9 mouse cellular contexts compared by ENCODE assay signal in the genomic region with DNA sequence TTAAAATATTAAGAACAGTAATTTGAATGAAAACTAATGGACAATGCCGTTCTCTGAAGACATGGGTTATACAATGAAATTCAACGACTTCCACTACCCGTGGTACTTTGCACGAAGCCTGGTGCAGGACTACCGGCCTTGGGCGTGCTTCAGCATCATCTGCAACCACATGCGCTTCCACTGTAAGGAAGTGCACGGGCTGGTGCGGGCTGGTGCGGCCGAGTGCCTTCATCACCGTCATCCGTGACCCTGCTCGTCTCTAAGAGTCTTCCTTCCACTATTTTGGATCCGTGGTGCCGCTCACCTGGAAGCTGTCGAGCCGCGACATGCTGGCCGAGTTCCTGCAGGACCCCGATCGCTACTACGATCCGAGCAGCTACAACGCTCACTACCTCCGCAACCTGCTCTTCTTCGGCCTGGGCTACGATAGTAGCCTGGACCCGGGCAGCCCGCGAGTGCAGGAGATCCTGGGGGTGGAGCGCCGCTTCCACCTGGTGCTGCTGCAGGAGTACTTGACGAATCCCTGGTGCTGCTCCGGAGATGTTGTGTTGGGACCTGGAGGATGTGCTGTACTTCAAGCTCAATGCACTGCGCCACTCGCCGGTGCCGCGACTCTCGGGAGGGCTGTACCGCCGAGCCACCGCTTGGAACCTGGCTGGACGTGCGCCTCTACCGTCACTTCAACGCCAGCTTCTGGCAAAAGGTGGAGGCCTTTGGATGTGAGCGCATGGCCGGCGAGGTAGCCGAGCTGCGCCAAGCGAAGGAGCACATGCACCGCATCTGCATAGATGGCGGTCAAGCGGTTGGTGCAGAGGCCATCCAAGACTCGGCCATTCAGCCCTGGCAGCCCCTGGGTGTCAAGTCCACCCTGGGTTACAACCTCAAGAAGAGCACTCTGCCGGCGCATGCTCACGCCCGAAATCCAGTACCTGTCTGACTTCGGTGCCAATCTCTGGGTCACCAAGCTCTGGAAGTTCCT. TPM values are rescaled to one million over a fixed set of nuclear protein-coding genes. Genes with fewer than 3 reads are reported as not detected.
DNase-seq lines count a peak whose midpoint lies in the region; ATAC-seq and TF ChIP-seq lines count a peak whose summit lies in the region.
"Had no signal": no experiment of that assay in that cellular context is flagged by ENCODE, and none has a peak within 500 bp of the region (broad histone marks: within the 10 kb centered on the region; RNA-seq: fewer than 3 reads in every experiment).

No protein-coding gene starts in this region.

- H3K27me3 ChIP-seq in ES-Bruce4 (ENCODE audit: control insufficient read depth, insufficient read depth, low read length, poor library complexity, severe bottlenecking): no peaks in the 10 kb centered on the region
- no peaks in the 10 kb centered on the region for H3K27me3 ChIP-seq in hindbrain, embryonic 16.5 days (replicated peaks; ENCODE audit: control insufficient read depth, insufficient read depth, low read length)
- H3K27me3 ChIP-seq in midbrain, embryonic 10.5 days (ENCODE audit: low read depth, poor library complexity, severe bottlenecking): peaks cover 55% of the 10 kb centered on the region
- H3K27me3 ChIP-seq: CH12.LX had no signal

- peak; percentile 80 for ATAC-seq in frontal cortex, adult (ENCODE audit: low TSS enrichment)
- ATAC-seq in hindbrain, embryonic 16.5 days: peak; percentile 80

- WGBS in hindbrain, embryonic 16.5 days: 4% methylated on average over 61 of the region's 63 CpGs
- WGBS in midbrain, embryonic 10.5 days: 5% methylated on average over 63 of the region's 63 CpGs

- H3K27ac ChIP-seq in ES-Bruce4 (ENCODE audit: insufficient read depth, low read length): no peak overlapping the region
- H3K27ac ChIP-seq in hindbrain, embryonic 16.5 days (ENCODE audit: low read depth, low read length): no peak overlapping the region
- peak overlapping the region; percentile 67 for H3K27ac ChIP-seq in midbrain, embryonic 10.5 days (replicated peaks)

- no peaks in the 10 kb centered on the region for H3K9me3 ChIP-seq in ES-Bruce4 (replicated peaks; ENCODE audit: control insufficient read depth, insufficient read depth, low read length, poor library complexity, severe bottlenecking)
- no peaks in the 10 kb centered on the region for H3K9me3 ChIP-seq in hindbrain, embryonic 16.5 days (ENCODE audit: control insufficient read depth, low read length)
- H3K9me3 ChIP-seq in midbrain, embryonic 10.5 days (replicated peaks): no peaks in the 10 kb centered on the region

- TF ChIP-seq EP300 in ES-Bruce4 (IDR thresholded peaks at IDR 0.05; ENCODE audit: insufficient read depth, low read depth, low read length): no peak

- H3K36me3 ChIP-seq in ES-Bruce4 (ENCODE audit: control insufficient read depth, insufficient read depth, low read length, poor library complexity, severe bottlenecking): no peaks in the 10 kb centered on the region
- H3K36me3 ChIP-seq in hindbrain, embryonic 16.5 days (ENCODE audit: control insufficient read depth, insufficient read depth, low read length): no peaks in the 10 kb centered on the region
- 0 out of 2 replicates have a peak, but pooled peaks cover under 1% of the 10 kb centered on the region for H3K36me3 ChIP-seq in midbrain, embryonic 10.5 days

- peak overlapping the region; percentile 66 for H3K4me3 ChIP-seq in ES-Bruce4 (ENCODE audit: low read depth, low read length)
- peak overlapping the region; percentile 49 for H3K4me3 ChIP-seq in hindbrain, embryonic 16.5 days (ENCODE audit: low read length)
- H3K4me3 ChIP-seq in midbrain, embryonic 10.5 days: peak overlapping the region; percentile 61

- H3K9ac ChIP-seq in ES-Bruce4 (ENCODE audit: low read depth, poor library complexity, severe bottlenecking): 0 out of 2 replicates have a peak overlapping the region, but pooled peaks have one; percentile 1
- peak overlapping the region; percentile 44 for H3K9ac ChIP-seq in hindbrain, embryonic 16.5 days (ENCODE audit: low read depth, low read length)

- H3K4me2 ChIP-seq in hindbrain, embryonic 16.5 days (ENCODE audit: low read length): peak overlapping the region; percentile 67

- DNase-seq in frontal cortex, postnatal 10 days (ENCODE audit: low spot score in 2 of 2): no peak
- DNase-seq in embryo, embryonic 10 days (ENCODE audit: low spot score): peak; percentile 62
- DNase-seq in midbrain, embryonic 10.5 days (ENCODE audit: low spot score): peak; percentile 51
- DNase-seq in urinary bladder, postnatal 4 days (ENCODE audit: low spot score in 2 of 2): no peak
- DNase-seq in urinary bladder, postnatal 10 days (ENCODE audit: low spot score): no peak

- peaks cover 1% of the 10 kb centered on the region for H3K4me1 ChIP-seq in ES-Bruce4 (ENCODE audit: control insufficient read depth, insufficient read depth, low read length)
- peaks cover 5% of the 10 kb centered on the region for H3K4me1 ChIP-seq in hindbrain, embryonic 16.5 days (ENCODE audit: control insufficient read depth, insufficient read depth, low read depth, low read length)
- H3K4me1 ChIP-seq in midbrain, embryonic 10.5 days: peaks cover 21% of the 10 kb centered on the region

- TF ChIP-seq POLR2A in ES-Bruce4 (IDR thresholded peaks at IDR 0.05; ENCODE audit: insufficient read depth, low read length): no peak

- TF ChIP-seq CTCF in ES-Bruce4 (IDR thresholded peaks at IDR 0.05; ENCODE audit: low read depth, low read length): no peak

RNA-seq across cellular contexts. Expression of gene Cpeb3, which starts 25.4 kb away (rescaled TPM):
- polyA plus RNA-seq in ES-Bruce4 (2011; ENCODE audit: insufficient read depth, insufficient read length, low read depth, missing spikeins): 3.7 and 4.3 TPM in 2 replicates
- 10.4 and 10.9 TPM in 2 replicates for polyA plus RNA-seq in hindbrain, embryonic 16.5 days (2015; fragmentation: Nextera tagmentation; extraction: Ambion mirVana)
- 1.2 and 2.0 TPM in 2 replicates for polyA plus RNA-seq in midbrain, embryonic 10.5 days (2016; fragmentation: Nextera tagmentation; extraction: Ambion mirVana)

RNA-seq across cellular contexts. Expression of gene March5, which starts 26.5 kb away (rescaled TPM):
- polyA plus RNA-seq in ES-Bruce4 (2011; ENCODE audit: insufficient read depth, insufficient read length, low read depth, missing spikeins): 174 and 194 TPM in 2 replicates
- polyA plus RNA-seq in hindbrain, embryonic 16.5 days (2015; fragmentation: Nextera tagmentation; extraction: Ambion mirVana): 82.7 and 83.2 TPM in 2 replicates
- 111 and 115 TPM in 2 replicates for polyA plus RNA-seq in midbrain, embryonic 10.5 days (2016; fragmentation: Nextera tagmentation; extraction: Ambion mirVana)

Comparison
In these comparisons a context has a peak if more than half of its experiments do, and no peak if none do; other contexts are left out.
1. DNase-seq: peak in embryo, embryonic 10 days (single experiment) and midbrain, embryonic 10.5 days (single experiment); none in frontal cortex, postnatal 10 days (0 of 2), urinary bladder, postnatal 4 days (0 of 2) and urinary bladder, postnatal 10 days (single experiment).
2. Peak in every context shown above with its lines, with median percentiles within 50 percentile points of each other: H3K4me3 ChIP-seq.